Mouse (Mus musculus) bone marrow, adult 2 months (tissue): ENCODE data around the gene Hivep1.

Experiments used
- CTCF ChIP-seq: fragments of 200-500 bp; IDR thresholded peaks from 2 replicates; pipeline ENCODE4 v1.5.1; 2011; ENCODE audit warnings: low read length, control low read depth; ENCODE audit not compliant: control insufficient read depth, insufficient read depth
- POLR2A ChIP-seq: fragments of 200-500 bp; IDR thresholded peaks from 2 replicates; pipeline ENCODE4 v1.6.1; 2011; ENCODE audit warnings: low read depth, mild to moderate bottlenecking, control low read depth, low read length, borderline replicate concordance; ENCODE audit not compliant: control insufficient read depth

DNA sequence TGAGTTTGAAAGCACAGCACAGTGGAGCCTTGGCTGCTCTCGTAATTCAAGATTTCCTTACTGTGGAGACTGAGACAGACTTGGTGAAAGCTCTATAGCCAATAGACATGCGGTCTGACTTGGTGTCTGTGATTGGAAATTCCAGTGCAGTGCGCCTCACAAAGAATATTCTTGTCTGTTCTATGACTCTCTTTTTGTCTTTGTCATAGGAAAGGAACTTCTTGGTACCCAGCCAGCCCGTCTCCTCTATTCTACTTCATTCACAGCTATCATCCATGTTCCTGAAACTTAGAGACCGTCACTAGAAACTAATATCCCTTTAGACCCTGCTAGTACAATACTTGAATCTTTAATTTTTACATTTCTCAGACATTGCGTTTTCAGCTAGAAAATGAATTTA lies 64.5 kb downstream of the Hivep1 start:
- TF ChIP-seq POLR2A = no peak
- TF ChIP-seq CTCF = no peak
